Mouse (Mus musculus) embryonic facial prominence, embryonic 13.5 days (tissue): ENCODE measurements around the gene Dnah14. TPM values are rescaled to one million over a fixed set of nuclear protein-coding genes. Genes with fewer than 3 reads are reported as not detected.

Experiments
- ATAC-seq: fragments of 200-750 bp; cut with Nextera tagmentation; 2 replicates; pipeline ENCODE4 v1.8.0; 2017; ENCODE audit warnings: low read depth; ENCODE audit not compliant: insufficient number of reproducible peaks, insufficient read depth, low FRiP score, low TSS enrichment
- H3K27ac ChIP-seq: fragments of 300-500 bp; sonication (generic); 2 replicates; pipeline ENCODE4 v1.5.1; 2015; ENCODE audit warnings: moderate library complexity, mild to moderate bottlenecking, inconsistent platforms
- H3K27me3 ChIP-seq: fragments of 300-500 bp; sonication (generic); 2 replicates; pipeline ENCODE4 v1.6.1; 2015; ENCODE audit warnings: mild to moderate bottlenecking, inconsistent platforms
- H3K36me3 ChIP-seq: fragments of 300-500 bp; sonication (generic); 2 replicates; pipeline ENCODE4 v1.6.1; 2015; ENCODE audit warnings: mild to moderate bottlenecking, inconsistent platforms
- H3K4me1 ChIP-seq: fragments of 300-500 bp; sonication (generic); 2 replicates; pipeline ENCODE4 v1.6.1; 2015; ENCODE audit warnings: inconsistent platforms
- H3K4me2 ChIP-seq: fragments of 300-500 bp; sonication (generic); 2 replicates; pipeline ENCODE4 v1.6.1; 2015; ENCODE audit warnings: moderate library complexity, mild to moderate bottlenecking, inconsistent platforms
- H3K4me3 ChIP-seq: fragments of 300-500 bp; sonication (generic); 2 replicates; pipeline ENCODE4 v1.5.1; 2015; ENCODE audit warnings: mild to moderate bottlenecking, inconsistent platforms
- H3K9ac ChIP-seq: fragments of 300-500 bp; sonication (generic); 2 replicates; pipeline ENCODE4 v1.6.1; 2015; ENCODE audit warnings: mild to moderate bottlenecking, inconsistent platforms
- H3K9me3 ChIP-seq: fragments of 300-500 bp; sonication (generic); 2 replicates; pipeline ENCODE4 v1.6.1; 2016; ENCODE audit warnings: inconsistent platforms
- WGBS: fragments of 180-500 bp; shearing (Covaris S2); methylation state at CpG from one replicate; pipeline ENCODE4 v1.1.7; 2015; ENCODE audit warnings: mixed read lengths; 5-methylcytosine and 5-hydroxymethylcytosine counted together
- polyA plus RNA-seq: library from polyadenylated mRNA; unstranded; fragments of >200 nt; fragmentation: Nextera tagmentation; extraction: Ambion mirVana; gene quantifications from 2 replicates; pipeline ENCODE4 v1.2.1, GENCODE M21; 2015

Dnah14 gene
- polyA plus RNA-seq, 1 experiment from 2014 or later: 1.4 TPM

- no peak overlapping the region for H3K4me3 ChIP-seq
- H3K27me3 ChIP-seq: no peaks in the 10 kb centered on the region
- no peak overlapping the region for H3K4me2 ChIP-seq
- H3K36me3 ChIP-seq: no peaks in the 10 kb centered on the region
- no peak for ATAC-seq
- no peak overlapping the region for H3K9ac ChIP-seq
- no peak overlapping the region for H3K27ac ChIP-seq
- no peaks in the 10 kb centered on the region for H3K9me3 ChIP-seq
- 36% methylated on average over 11 of the region's 11 CpGs for WGBS
- H3K4me1 ChIP-seq: peaks cover 4% of the 10 kb centered on the region
Measured at GRCm38 (mm10) chr1:181615866-181616491, 39.6 kb downstream of the Dnah14 start.

- H3K9ac ChIP-seq: no peak overlapping the region
- no peaks in the 10 kb centered on the region for H3K27me3 ChIP-seq
- WGBS: 42% methylated on average over 5 of the region's 5 CpGs
- no peaks in the 10 kb centered on the region for H3K36me3 ChIP-seq
- H3K4me3 ChIP-seq: no peak overlapping the region
- no peak overlapping the region for H3K4me2 ChIP-seq
- no peaks in the 10 kb centered on the region for H3K9me3 ChIP-seq
- no peak for ATAC-seq
- no peak overlapping the region for H3K27ac ChIP-seq
- no peaks in the 10 kb centered on the region for H3K4me1 ChIP-seq
Measured at GRCm38 (mm10) chr1:181617332-181617731, 41.0 kb downstream of the Dnah14 start.

GRCm38 (mm10) chr1:181623149-181623680 is 46.9 kb downstream of the Dnah14 start:
- WGBS: 55% methylated on average over 6 of the region's 6 CpGs

GRCm38 (mm10) chr1:181624876-181625275 is 48.5 kb downstream of the Dnah14 start:
- ATAC-seq: no peak
- no peak overlapping the region for H3K4me3 ChIP-seq
- 83% methylated on average over 8 of the region's 8 CpGs for WGBS

More at GRCm38 (mm10) chr1:181623149-181623680, 46.9 kb downstream of the Dnah14 start:
- H3K9me3 ChIP-seq: no peaks in the 10 kb centered on the region
- no peaks in the 10 kb centered on the region for H3K27me3 ChIP-seq
- no peak overlapping the region for H3K9ac ChIP-seq
- H3K4me2 ChIP-seq: no peak overlapping the region
- H3K27ac ChIP-seq: no peak overlapping the region
- ATAC-seq: no peak
- H3K4me1 ChIP-seq: peaks cover 4% of the 10 kb centered on the region
- H3K4me3 ChIP-seq: no peak overlapping the region
- H3K36me3 ChIP-seq: no peaks in the 10 kb centered on the region

GRCm38 (mm10) chr1:181628276-181628675 is 51.9 kb downstream of the Dnah14 start:
- WGBS: 47% methylated on average over 6 of the region's 6 CpGs
- Histone ChIP-seq H3K27ac (no peak overlapping the region), H3K27me3 (no peaks in the 10 kb centered on the region), H3K9ac (no peak overlapping the region), H3K9me3 (no peaks in the 10 kb centered on the region), H3K4me1 (peaks cover 13% of the 10 kb centered on the region), H3K4me2 (no peak overlapping the region), H3K36me3 (no peaks in the 10 kb centered on the region), H3K4me3 (no peak overlapping the region)
- ATAC-seq: no peak

More at GRCm38 (mm10) chr1:181624876-181625275, 48.5 kb downstream of the Dnah14 start:
- Histone ChIP-seq H3K9me3 (no peaks in the 10 kb centered on the region), H3K36me3 (no peaks in the 10 kb centered on the region), H3K27ac (no peak overlapping the region), H3K4me1 (peaks cover 13% of the 10 kb centered on the region), H3K9ac (no peak overlapping the region), H3K4me2 (no peak overlapping the region), H3K27me3 (no peaks in the 10 kb centered on the region)

- H3K4me3 ChIP-seq: no peak overlapping the region
- H3K9me3 ChIP-seq: no peaks in the 10 kb centered on the region
- no peaks in the 10 kb centered on the region for H3K27me3 ChIP-seq
- no peaks in the 10 kb centered on the region for H3K36me3 ChIP-seq
- H3K4me1 ChIP-seq: peaks cover 13% of the 10 kb centered on the region
- no peak for ATAC-seq
- 25% methylated on average over 4 of the region's 4 CpGs for WGBS
- no peak overlapping the region for H3K4me2 ChIP-seq
- no peak overlapping the region for H3K27ac ChIP-seq
- H3K9ac ChIP-seq: no peak overlapping the region
Measured at GRCm38 (mm10) chr1:181631371-181631770, 55.0 kb downstream of the Dnah14 start.

GRCm38 (mm10) chr1:181637997-181638713 is 61.8 kb downstream of the Dnah14 start:
- no peaks in the 10 kb centered on the region for H3K36me3 ChIP-seq
- no peak overlapping the region for H3K4me2 ChIP-seq
- no peaks in the 10 kb centered on the region for H3K4me1 ChIP-seq
- H3K27me3 ChIP-seq: no peaks in the 10 kb centered on the region
- no peak for ATAC-seq
- H3K27ac ChIP-seq: no peak overlapping the region
- no peak overlapping the region for H3K9ac ChIP-seq
- no peak overlapping the region for H3K4me3 ChIP-seq
- 83% methylated on average over 12 of the region's 12 CpGs for WGBS
- H3K9me3 ChIP-seq: no peaks in the 10 kb centered on the region

- 89% methylated on average over 2 of the region's 2 CpGs for WGBS
- no peak overlapping the region for H3K9ac ChIP-seq
- H3K9me3 ChIP-seq: no peaks in the 10 kb centered on the region
- H3K36me3 ChIP-seq: no peaks in the 10 kb centered on the region
- ATAC-seq: no peak
- H3K4me1 ChIP-seq: no peaks in the 10 kb centered on the region
- H3K27ac ChIP-seq: no peak overlapping the region
- H3K4me2 ChIP-seq: no peak overlapping the region
- H3K27me3 ChIP-seq: no peaks in the 10 kb centered on the region
- H3K4me3 ChIP-seq: no peak overlapping the region
Measured at GRCm38 (mm10) chr1:181640383-181640782, 64.0 kb downstream of the Dnah14 start.

GRCm38 (mm10) chr1:181647467-181647866 is 71.1 kb downstream of the Dnah14 start:
- no peak overlapping the region for H3K4me2 ChIP-seq
- no peak overlapping the region for H3K9ac ChIP-seq
- 41% methylated on average over 8 of the region's 8 CpGs for WGBS
- H3K4me3 ChIP-seq: no peak overlapping the region
- H3K27ac ChIP-seq: no peak overlapping the region
- no peaks in the 10 kb centered on the region for H3K4me1 ChIP-seq
- H3K36me3 ChIP-seq: no peaks in the 10 kb centered on the region
- no peaks in the 10 kb centered on the region for H3K27me3 ChIP-seq
- H3K9me3 ChIP-seq: no peaks in the 10 kb centered on the region
- ATAC-seq: no peak

GRCm38 (mm10) chr1:181653481-181653880 is 77.1 kb downstream of the Dnah14 start:
- Histone ChIP-seq H3K27me3 (no peaks in the 10 kb centered on the region), H3K9me3 (no peaks in the 10 kb centered on the region), H3K4me1 (no peaks in the 10 kb centered on the region), H3K36me3 (no peaks in the 10 kb centered on the region), H3K4me3 (no peak overlapping the region), H3K4me2 (no peak overlapping the region), H3K9ac (no peak overlapping the region), H3K27ac (no peak overlapping the region)
- no peak for ATAC-seq
- WGBS: 54% methylated on average over 3 of the region's 3 CpGs

GRCm38 (mm10) chr1:181656421-181656820 is 80.1 kb downstream of the Dnah14 start:
- Histone ChIP-seq H3K27me3 (no peaks in the 10 kb centered on the region), H3K4me3 (no peak overlapping the region), H3K9ac (no peak overlapping the region), H3K4me1 (no peaks in the 10 kb centered on the region), H3K9me3 (no peaks in the 10 kb centered on the region), H3K36me3 (no peaks in the 10 kb centered on the region), H3K4me2 (no peak overlapping the region), H3K27ac (no peak overlapping the region)
- 86% methylated on average over 5 of the region's 5 CpGs for WGBS
- ATAC-seq: no peak

GRCm38 (mm10) chr1:181666801-181667200 is 90.4 kb downstream of the Dnah14 start:
- 55% methylated on average over 4 of the region's 4 CpGs for WGBS
- H3K9me3 ChIP-seq: no peaks in the 10 kb centered on the region; the same call in 1 of the 2 replicates
- no peak for ATAC-seq
- H3K4me3 ChIP-seq: no peak overlapping the region
- H3K4me2 ChIP-seq: no peak overlapping the region
- H3K36me3 ChIP-seq: no peaks in the 10 kb centered on the region
- no peak overlapping the region for H3K27ac ChIP-seq
- H3K4me1 ChIP-seq: no peaks in the 10 kb centered on the region
- H3K9ac ChIP-seq: no peak overlapping the region
- H3K27me3 ChIP-seq: no peaks in the 10 kb centered on the region
